Mouse (Mus musculus): Measurements from ENCODE around the gene Spata48. TPM values are rescaled to one million over a fixed set of nuclear protein-coding genes. Genes with fewer than 3 reads are reported as not detected.

Gene Spata48
- total RNA-seq (2021): 1 to 10 TPM; 2.7 to 2.8 TPM

DNA sequence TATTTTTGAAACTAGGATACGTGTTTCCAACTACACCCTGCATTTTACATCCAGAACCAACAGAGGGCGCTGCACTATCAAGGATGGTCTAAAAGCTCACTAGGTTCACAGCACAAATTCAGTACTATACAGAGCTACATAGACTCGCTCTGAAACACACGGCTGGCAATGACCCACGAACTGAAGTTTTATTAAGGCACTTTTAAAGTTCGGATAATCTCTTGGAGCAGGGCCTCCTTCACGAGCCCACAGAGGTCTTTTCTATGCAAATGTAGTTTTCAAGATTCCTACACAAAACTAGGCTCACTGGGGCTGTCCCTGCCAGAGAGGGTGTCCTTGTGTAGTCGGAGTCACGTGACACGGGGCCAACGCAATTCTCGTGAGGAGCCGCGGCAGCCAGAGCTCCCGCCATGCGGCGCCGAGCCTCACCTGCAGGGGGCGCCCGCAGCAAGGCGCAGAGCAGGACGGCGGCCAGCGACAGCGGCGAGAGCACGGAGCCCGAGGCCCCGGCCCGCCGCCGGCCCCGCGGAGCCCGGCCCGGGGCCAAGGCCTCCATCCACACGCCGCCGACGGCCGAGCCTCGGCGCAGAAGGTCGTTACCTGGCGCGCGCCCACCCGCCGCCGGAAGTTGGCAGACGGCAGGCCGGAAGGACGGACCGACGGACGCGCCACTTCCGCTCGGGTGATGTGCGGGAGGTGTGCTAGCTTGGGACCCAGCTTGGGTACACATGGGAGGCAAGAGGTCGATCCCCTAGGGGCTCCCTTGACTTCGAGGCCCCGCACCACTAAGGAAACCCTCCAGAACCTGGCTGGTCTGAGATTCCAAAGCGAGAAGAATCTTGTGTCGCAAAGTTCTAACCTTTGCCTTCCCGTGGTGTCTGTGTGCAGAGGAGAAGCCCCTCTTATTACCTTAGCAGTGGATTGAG lies at the start of gene Spata48, which contains the start of gene Zpbp:
TSS of gene Spata48 (plus strand) at position 460 of the 926 bp plus-strand sequence.
TSS of gene Zpbp (minus strand) at position 774 of the 926 bp plus-strand sequence.
- intact Hi-C loops (cut with DNase I): loop anchor here (5.0 kb wide), 1 partner anchor 325 kb away; no protein-coding TSS in a partner anchor

DNA sequence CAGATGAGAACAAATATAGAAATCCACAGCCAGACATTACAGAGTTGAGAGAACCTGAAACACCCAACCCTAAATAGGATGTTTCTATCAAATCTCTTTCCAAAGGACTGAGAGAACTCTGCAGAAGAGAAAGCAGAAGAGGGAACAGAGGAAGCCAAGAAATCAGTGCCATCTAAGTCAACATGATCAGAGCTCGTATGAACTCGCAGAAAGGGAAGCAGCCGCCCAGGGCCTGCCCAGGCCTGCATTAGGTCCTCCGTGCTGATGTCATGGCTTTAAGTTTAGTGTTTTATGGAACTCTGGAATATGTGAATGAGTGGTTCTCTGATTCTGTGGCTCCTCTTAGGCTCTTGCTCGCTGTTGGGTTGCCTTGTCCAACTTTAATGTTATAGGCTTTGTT lies 47.7 kb upstream of the Spata48 start:
- intact Hi-C loops (cut with DNase I): no loop called here
- DNase-seq (ENCODE audit: extremely low spot score in 1 of 2, low spot score in 2 of 2): no peak

More for the DNA sequence above, at the start of gene Spata48, which contains the start of gene Zpbp:
- DNase-seq (ENCODE audit: extremely low spot score in 1 of 2, low spot score in 2 of 2): peak; percentile 85 to 93

DNA sequence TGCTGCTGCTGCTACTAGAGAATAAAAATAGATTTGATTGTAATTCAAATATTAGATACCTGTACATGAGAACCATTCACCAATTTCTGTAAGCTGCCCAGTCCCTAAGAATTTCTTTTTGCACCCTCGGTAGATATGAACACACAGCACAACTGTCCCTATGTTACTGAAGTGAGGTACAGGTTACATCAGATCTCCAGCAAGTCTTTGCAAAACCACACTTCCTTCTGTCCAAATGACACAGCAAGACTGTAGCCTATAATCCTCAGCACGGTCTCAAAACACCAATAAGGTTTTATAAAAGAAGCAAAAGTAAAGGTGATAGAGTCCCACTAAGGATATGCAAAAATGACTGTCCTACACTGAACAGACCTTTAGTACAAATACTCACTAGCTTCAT lies 44.5 kb upstream of the Spata48 start:
- DNase-seq (ENCODE audit: extremely low spot score in 1 of 2, low spot score in 2 of 2): no peak
- intact Hi-C loops (cut with DNase I): no loop called here

DNA sequence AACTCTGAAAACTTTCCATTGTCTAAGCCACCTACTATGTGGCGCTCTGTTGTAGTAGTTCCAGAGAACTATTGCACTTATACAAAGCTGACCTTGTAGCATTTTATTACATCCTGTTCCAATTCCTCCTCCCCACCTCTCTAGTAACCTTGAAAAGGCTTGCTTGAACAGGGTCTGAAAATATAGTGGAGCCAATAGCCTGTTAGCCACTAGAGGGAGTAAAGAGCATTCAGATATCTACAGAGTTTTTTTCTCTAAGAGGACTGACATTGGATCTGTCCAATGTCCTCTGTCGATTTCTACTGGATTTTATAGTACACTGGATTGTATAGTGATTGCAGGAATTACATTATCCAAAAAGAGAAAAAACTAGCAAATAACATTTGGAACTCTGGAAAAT lies 6.9 kb upstream of the Spata48 start:
- intact Hi-C loops (cut with DNase I): no loop called here
- no peak for DNase-seq (ENCODE audit: extremely low spot score in 1 of 2, low spot score in 2 of 2)

DNA sequence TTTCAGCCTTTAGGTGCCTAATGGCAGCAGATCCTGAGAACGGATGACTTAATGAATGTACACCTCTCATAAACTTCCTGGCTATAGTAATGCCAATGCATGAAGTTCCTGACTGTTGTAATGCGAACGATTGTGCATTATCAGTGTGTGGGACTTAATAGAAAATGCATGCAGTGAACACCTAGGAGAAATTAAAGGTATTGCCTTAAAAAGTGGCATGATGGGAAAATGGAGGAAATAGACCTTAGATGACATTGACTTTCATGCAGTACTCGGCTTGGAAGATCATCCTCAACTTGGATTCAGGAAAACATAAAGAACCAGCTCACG lies 632 bp downstream of the Spata48 start:
- intact Hi-C loops (cut with DNase I): loop anchor here (5.0 kb wide), 1 partner anchor 325 kb away; no protein-coding TSS in a partner anchor
- DNase-seq (ENCODE audit: extremely low spot score in 1 of 2, low spot score in 2 of 2): no peak

DNA sequence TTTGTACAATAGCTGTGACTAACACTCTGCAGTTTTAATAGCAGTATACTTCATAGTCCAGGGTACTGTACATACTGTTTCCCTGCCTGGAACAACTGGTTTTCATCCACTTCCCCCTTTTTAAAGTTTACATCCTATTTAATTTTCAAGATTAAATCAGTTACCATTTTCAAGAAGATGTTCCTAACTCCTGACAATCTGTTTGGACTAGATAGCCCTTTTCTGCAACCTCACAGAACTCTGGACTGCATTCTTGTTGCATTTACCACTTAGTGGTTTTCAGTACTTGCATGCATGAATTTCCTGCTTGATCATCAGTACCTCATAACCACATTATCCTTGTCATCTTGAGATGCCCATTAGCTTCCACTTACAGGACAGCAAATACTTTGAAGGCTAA lies 7.0 kb downstream of the Spata48 start:
- DNase-seq (ENCODE audit: extremely low spot score in 1 of 2, low spot score in 2 of 2): no peak
- intact Hi-C loops (cut with DNase I): no loop called here

DNA sequence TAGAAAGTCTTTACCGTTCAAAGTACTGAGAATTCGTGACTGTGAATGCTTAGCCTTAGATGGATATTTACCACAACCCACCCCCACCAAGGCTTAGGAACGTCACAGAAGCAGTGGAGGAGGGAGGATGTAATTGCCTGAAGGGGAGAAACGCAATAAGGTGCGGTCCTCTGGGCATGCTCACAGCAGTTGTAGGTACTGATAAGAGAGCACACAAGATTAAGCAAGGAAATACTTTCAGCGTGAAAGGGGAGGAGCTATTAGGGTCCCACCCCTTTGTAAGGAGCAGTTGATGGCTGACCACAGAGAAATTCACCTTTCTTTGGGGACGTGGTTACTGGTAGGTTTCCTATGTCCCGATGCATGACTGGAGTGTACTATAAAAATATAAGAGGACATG lies 22.5 kb downstream of the Spata48 start:
- DNase-seq (ENCODE audit: extremely low spot score in 1 of 2, low spot score in 2 of 2): no peak
- intact Hi-C loops (cut with DNase I): no loop called here

DNA sequence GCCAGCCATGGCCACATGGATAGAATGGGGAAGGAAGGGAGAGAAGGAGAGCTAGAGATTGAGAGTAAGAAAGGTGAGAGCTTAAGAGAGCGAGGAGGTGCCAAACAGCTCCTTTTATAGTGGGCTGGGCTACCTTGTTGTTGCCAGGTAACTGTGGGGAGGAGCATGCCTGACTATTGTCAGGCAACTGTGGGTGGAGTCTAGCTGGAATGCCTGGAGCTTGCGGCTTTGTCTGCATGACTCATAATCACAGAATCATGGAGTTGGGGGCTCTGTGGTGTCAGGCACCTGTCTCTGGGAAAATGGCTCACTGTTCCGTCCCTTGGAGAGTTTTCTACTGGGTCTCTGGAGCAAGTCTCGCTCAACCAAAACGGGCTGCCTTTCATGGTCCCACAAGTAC lies 30.1 kb downstream of the Spata48 start:
- DNase-seq (ENCODE audit: extremely low spot score in 1 of 2, low spot score in 2 of 2): no peak
- intact Hi-C loops (cut with DNase I): no loop called here

DNA sequence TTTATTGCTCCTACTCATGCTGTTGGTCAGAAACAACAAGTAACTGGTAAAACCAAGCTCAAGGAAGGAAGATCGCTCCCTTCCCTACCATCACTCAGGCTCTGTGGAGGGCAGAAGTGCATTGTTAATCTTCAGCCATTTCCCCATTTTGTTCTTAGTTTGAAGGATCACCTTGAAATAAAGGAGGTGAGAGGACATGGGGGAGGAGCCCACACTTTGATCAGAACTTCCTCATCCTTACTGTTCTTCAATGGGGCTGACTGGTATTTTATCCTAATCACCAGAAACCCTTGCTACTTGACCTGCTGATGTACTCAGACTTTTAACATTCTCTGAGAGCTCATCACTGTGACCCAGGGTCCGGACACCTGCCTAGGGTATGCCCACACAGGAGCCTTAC lies 33.8 kb downstream of the Spata48 start:
- no peak for DNase-seq (ENCODE audit: extremely low spot score in 1 of 2, low spot score in 2 of 2)
- intact Hi-C loops (cut with DNase I): no loop called here

DNA sequence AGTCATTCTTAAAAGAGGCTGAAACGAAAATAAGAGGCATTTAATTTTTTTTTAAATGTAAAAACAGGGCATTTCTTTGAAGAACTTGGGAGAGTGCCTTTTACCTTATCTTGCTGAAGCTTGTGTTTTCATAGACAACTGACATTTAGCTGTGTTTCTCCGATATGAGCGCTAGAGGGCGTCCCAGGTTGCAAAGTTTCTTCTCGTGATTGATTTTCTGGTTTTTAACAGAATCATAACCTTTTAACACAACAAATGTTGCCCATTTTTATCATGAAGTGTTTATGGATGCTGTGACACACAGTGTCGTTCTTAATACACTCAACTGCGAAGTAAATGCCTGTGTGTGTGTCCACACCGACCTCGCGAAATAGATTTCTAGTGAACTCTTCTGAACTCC lies 38.0 kb downstream of the Spata48 start:
- DNase-seq (ENCODE audit: extremely low spot score in 1 of 2, low spot score in 2 of 2): peak in 1 of 2 experiments; percentile 3
- intact Hi-C loops (cut with DNase I): loop anchor here (2.0 kb wide), 1 partner anchor 289 kb away; no protein-coding TSS in a partner anchor

DNA sequence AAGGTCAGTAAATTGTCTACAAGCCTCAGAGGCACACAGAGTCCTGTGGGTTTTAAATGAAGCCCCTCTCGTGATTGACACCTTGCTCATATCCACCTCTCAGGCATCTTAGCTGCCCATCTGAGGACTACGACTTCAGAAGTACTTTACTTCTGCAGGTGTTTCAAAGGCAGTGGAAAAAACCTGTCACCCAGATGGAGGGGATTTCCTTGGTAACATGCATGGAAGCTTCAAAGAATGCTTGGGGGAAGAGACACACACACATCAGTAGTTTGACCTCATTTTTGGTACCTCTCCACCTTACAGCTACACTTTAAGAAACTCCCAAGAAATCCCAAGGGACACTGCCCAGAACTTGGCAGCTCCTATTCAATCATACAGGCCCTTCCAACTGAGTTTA lies 44.3 kb downstream of the Spata48 start:
- no peak for DNase-seq (ENCODE audit: extremely low spot score in 1 of 2, low spot score in 2 of 2)
- intact Hi-C loops (cut with DNase I): no loop called here

DNA sequence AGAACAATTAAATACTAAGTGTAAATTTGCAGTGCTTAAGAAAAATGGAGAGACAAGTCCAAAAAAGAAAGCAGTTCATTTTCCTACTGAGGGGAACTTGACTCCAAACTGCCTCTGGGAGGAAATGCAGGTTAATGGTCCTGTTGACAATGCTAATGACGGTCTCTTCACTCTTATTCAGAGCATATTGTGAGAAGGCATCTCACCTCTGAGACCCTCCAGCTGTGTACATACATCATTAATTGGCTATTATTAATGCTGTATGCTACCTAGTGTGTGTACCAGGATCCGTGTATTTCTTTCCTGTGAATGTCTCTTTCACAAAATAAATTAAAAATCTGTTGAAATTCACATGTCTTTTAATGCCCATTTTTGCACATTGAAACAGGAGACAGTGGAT lies 47.5 kb downstream of the Spata48 start:
- intact Hi-C loops (cut with DNase I): no loop called here

DNA sequence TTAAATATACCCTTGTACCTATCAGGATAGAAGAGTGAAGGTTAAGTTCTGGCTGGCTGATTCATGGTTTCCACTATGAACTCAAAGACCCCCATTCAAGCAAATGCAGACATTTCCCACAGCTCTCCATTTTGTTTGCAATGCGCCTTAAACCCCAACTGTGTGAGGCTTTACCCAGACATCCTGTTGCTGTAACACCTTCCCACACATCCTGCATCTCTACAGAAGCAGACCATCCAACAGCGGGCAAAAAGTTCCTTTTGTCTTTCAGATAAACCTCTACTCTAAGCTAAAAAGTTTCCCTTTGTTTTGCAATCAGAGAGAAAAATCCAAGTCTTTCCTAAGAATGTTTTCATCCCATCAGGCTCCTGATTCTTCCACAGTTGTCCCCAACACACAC lies 50.2 kb downstream of the Spata48 start:
- DNase-seq (ENCODE audit: extremely low spot score in 1 of 2, low spot score in 2 of 2): no peak
- intact Hi-C loops (cut with DNase I): no loop called here

More for the DNA sequence above, 47.5 kb downstream of the Spata48 start:
- DNase-seq (ENCODE audit: extremely low spot score in 1 of 2, low spot score in 2 of 2): no peak

DNA sequence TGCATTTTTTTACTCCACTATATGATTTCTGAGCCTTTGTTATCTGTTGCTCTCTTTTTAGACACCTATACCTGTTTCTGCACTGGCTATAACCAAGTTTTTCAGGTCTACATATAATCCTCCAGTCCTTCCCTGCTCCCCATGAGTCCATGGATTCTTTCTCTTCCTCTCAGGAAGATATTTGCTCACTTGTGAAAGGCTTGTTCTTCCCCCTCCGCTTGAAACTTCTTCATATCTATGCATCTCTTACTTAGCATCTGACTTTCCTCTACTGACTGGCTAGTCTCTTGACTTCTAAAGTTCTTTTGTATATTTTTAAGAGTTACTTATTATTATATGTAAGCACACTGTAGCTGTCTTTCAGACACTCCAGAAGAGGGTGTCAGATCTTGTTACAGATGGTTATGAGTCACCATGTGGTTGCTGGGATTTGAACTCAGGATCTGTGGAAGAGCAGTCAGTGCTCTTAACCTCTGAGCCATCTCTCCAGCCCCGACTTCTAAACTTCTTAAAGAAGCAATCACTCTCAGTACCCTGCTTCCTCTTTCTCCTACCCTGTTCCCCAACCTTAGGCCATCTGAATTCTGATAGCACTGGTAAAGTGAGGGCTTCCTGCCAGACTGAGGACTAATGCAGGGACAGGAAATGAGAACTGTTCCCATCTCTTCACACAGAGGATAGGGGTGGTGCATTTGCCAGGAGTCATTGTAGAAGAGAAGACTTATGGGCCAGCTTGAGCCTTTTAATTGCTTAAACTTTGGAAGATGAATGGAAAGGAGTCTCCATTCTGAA lies 51.3 kb downstream of the Spata48 start:
- DNase-seq (ENCODE audit: extremely low spot score in 1 of 2, low spot score in 2 of 2): no peak
- intact Hi-C loops (cut with DNase I): no loop called here

DNA sequence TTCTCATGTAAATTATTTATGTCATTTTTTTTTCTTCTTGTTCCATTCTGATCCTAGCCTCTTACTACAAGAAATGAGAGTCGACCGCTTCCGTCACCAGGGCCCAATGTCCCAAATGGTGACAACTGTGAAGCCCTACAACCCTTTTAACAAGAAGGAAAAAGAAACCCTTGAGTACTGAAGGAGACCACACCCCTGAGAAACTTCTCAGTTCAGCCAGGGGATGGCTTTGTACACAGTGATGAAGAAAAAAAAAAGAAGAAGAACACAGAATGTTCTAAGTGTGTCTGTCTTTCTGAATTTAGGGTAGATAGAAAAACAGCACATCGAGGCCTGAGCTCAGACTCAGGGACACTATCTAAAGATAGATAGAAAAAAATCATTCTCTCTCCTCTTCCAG lies 53.0 kb downstream of the Spata48 start:
- DNase-seq (ENCODE audit: extremely low spot score in 1 of 2, low spot score in 2 of 2): no peak
- intact Hi-C loops (cut with DNase I): no loop called here

DNA sequence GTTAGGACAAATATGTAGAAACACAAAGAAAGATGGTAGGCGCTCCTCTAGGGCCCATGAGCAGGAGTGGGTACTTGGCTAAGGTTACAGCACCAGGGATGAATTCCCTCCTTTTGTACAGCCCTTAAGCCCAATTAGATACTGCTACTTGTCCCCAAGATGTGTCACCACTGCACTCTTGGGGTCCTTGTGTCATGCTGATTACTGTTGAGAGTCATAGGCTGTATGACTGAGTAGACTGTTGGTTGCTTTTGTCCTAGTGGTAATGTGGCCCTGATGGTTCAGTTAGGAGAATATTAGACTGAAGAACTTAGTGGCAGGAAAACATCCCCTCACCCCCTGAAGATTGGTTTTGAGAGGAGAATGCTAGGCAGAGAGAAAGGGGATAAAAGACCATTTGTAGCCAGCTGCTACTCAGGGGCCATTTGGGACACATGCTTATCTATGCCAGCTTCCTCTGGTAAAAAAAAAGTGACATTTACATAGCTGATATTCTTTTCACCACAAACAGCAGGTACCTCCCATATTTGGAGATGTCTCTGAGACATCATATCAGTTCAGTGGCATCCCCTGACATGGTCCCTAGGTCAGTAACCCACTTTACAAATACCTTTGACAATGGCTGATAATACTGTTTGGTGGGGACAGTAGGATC lies 56.0 kb downstream of the Spata48 start:
- intact Hi-C loops (cut with DNase I): no loop called here
- no peak for DNase-seq (ENCODE audit: extremely low spot score in 1 of 2, low spot score in 2 of 2)

DNA sequence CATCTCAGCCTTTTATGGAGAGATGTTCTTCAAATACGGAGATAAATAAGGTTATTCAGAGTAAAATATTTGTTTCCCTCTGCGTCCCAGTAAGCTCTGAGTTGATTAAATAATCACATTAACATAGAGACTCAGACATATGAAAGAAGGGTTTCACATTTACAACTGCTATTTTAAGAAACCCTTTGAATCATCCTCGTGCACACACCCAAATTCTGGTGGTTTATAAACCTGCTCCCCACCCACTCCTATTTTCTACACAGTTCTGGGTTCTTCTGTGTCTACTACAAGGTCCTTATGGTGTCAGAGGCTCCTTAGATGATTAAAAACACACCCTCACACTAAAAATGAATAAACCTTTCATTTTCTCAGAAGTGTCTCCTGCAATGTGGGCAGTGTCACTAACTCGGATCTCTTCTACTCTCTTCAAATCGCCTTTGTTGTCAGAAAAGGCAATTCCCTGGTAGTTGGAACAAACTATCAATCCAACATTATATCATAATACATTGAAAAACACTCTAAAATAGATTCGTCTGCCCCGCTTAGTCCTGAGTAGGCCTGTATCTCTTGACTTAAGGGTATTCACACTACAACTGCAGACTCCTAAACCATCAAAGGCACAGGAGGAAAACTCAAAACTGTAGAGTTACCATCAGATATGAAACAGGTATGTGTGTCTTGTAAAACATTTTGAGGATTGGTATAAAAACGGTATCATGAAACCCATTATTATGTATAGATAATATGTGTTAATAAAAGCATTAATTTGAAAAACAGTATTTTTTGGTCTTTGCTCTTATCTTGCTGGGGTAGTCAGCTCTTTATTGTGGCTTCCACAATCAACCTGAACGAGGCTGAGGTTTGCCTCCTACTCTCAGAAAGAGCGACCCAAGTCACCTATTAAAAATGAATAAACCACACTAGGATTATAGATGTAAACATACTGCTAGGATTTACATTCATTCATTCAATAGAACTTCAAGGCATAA lies 57.7 kb downstream of the Spata48 start:
- intact Hi-C loops (cut with DNase I): no loop called here
- no peak for DNase-seq (ENCODE audit: extremely low spot score in 1 of 2, low spot score in 2 of 2)

DNA sequence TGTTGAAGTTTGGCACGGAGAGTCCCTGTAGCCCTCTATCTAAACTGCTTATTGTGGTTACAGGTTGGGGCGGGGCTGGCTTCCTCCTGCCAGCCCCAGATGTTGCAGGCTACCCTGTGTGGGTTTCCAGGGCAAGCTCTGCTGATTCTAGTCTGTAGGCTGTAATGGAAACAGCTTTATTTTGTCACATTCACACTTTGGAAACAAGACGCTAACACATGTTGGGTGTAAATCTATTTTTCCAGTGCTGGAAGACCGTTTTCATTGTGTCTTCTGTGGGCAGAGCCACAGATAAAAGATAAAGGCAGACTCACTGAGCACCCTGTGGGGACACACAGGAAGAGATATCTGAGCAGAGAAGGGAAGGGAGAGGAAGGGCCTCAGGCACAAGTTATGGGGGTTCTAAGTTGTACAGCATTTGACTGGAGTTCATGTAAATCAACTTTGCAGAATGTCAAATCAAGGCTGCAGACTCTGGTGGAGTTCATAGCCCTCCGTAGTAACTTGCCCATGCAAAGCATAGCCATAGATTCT lies 60.1 kb downstream of the Spata48 start:
- intact Hi-C loops (cut with DNase I): no loop called here

More for the DNA sequence above, 60.1 kb downstream of the Spata48 start:
- DNase-seq (ENCODE audit: extremely low spot score in 1 of 2, low spot score in 2 of 2): no peak
